Mouse (Mus musculus) erythroblast, embryonic 14.5 days (primary cell): Measurements from ENCODE around the gene Copg2.

Source experiments
- GATA1 ChIP-seq: IDR thresholded peaks from 2 replicates; pipeline ENCODE4 v1.6.1; 2012; ENCODE audit warnings: low read length, inconsistent platforms, mixed read lengths
- TAL1 ChIP-seq: IDR thresholded peaks from 3 replicates; pipeline ENCODE4 v1.6.1; 2012; ENCODE audit warnings: low read length, inconsistent platforms, mixed read lengths

- TF ChIP-seq GATA1: no peak
- TF ChIP-seq TAL1: no peak
These were observed 7.4 kb upstream of the Copg2 start for GRCm38 (mm10) chr6:30904033-30904432.
